Mouse (Mus musculus) C3H10T1/2 (cell line): ENCODE measurements around the gene Lamp5. TPM values are rescaled to one million over a fixed set of nuclear protein-coding genes. Genes with fewer than 3 reads are reported as not detected.

Experiments
- polyA plus RNA-seq, 2 experiments: library from polyadenylated mRNA; unstranded; fragments of >200 nt; fragmentation: generic; extraction: Trizol; gene quantifications; one replicate each; pipeline ENCODE4 v1.2.1; 2012; ENCODE audit warnings: missing spikeins in 2 of 2

Lamp5 gene
- polyA plus RNA-seq, result not detected

GRCm38 (mm10) chr2:136051688-136052289 is at the start of gene Lamp5:
Lamp5 (plus strand) TSS chr2:136052239.

